Mouse (Mus musculus) G1E (cell line): Measurements from ENCODE around the gene Kidins220. TPM values are rescaled to one million over a fixed set of nuclear protein-coding genes. Genes with fewer than 3 reads are reported as not detected.

Experiments used
- ATAC-seq: 2 replicates; pipeline ENCODE4 v1.8.0; 2016; ENCODE audit warnings: mild to moderate bottlenecking; ENCODE audit not compliant: insufficient number of reproducible peaks, poor library complexity, low FRiP score, severe bottlenecking; ENCODE audit errors: extremely low read depth
- DNase-seq: peaks from one replicate; pipeline ENCODE4 v3.0.0; 2012; ENCODE audit warnings: low spot score
- H3K27me3 ChIP-seq: 2 replicates; pipeline ENCODE4 v1.6.1; 2012; ENCODE audit warnings: mild to moderate bottlenecking, low read length, inconsistent platforms; ENCODE audit not compliant: insufficient read depth
- H3K36me3 ChIP-seq: replicated peaks from 2 replicates; pipeline ENCODE3; 2012; ENCODE audit warnings: mild to moderate bottlenecking, inconsistent platforms
- H3K4me1 ChIP-seq: 2 replicates; pipeline ENCODE4 v1.6.1; 2012; ENCODE audit warnings: low read depth, low read length, inconsistent platforms, mixed read lengths; ENCODE audit not compliant: insufficient read depth
- H3K4me3 ChIP-seq: 2 replicates; pipeline ENCODE4 v1.5.1; 2012; ENCODE audit warnings: low read depth, mild to moderate bottlenecking, inconsistent platforms, low read length, moderate library complexity, mixed read lengths
- H3K9me3 ChIP-seq: replicated peaks from 2 replicates; pipeline ENCODE4 v1.6.1; 2012; ENCODE audit warnings: inconsistent platforms
- CTCF ChIP-seq: IDR thresholded peaks from 2 replicates; pipeline ENCODE4 v1.5.1; 2012; ENCODE audit warnings: low read depth, low read length, inconsistent platforms, mixed read lengths
- GATA1 ChIP-seq: IDR thresholded peaks from 2 replicates; pipeline ENCODE4 v1.6.1; 2012; ENCODE audit warnings: borderline replicate concordance, low read length, inconsistent platforms, mixed read lengths
- GATA2 ChIP-seq: IDR thresholded peaks from 2 replicates; pipeline ENCODE4 v1.6.1; 2012; ENCODE audit warnings: low read depth, low read length, inconsistent platforms, borderline replicate concordance
- POLR2AphosphoS5 ChIP-seq: IDR thresholded peaks from 2 replicates; pipeline ENCODE4 v1.6.1; 2012; ENCODE audit warnings: low read depth, low read length, inconsistent platforms; ENCODE audit not compliant: insufficient replicate concordance
- TAL1 ChIP-seq: conservative IDR thresholded peaks from 2 replicates; pipeline ENCODE4 v1.6.1; 2012; ENCODE audit warnings: low read depth, low read length, inconsistent platforms, mixed read lengths
- polyA plus RNA-seq: library from polyadenylated mRNA; stranded (reverse); fragments of >175 nt; gene quantifications from 2 replicates; pipeline ENCODE4 v1.2.3, GENCODE M21; 2012
- total RNA-seq, 2 experiments: library from RNA; stranded (forward) in 1 of 2; stranded (reverse) in 1 of 2; fragments of 200-1000 nt in 1 of 2; fragments of >200 nt in 1 of 2; fragmentation: Nextera tagmentation in 1 of 2; gene quantifications; 2 replicates each; pipeline ENCODE4 v1.2.3; 2014 to 2017

Kidins220 gene
- total and polyA plus RNA-seq, 3 experiments = 42.4 to 88.5 (median 79.5) TPM

- Histone ChIP-seq H3K27me3 (peaks cover 4% of the 10 kb centered on the region; the same call in 1 of the 2 replicates), H3K36me3 (peaks cover 37% of the 10 kb centered on the region), H3K9me3 (no peaks in the 10 kb centered on the region), H3K4me3 (no peak overlapping the region), H3K4me1 (peaks cover 28% of the 10 kb centered on the region)
- no peak for TF ChIP-seq GATA2
- TF ChIP-seq GATA1 = no peak
- TF ChIP-seq POLR2AphosphoS5 = no peak
- TF ChIP-seq CTCF = no peak
- TF ChIP-seq TAL1 = no peak
- DNase-seq = no peak
- ATAC-seq = no peak
These were observed 42.6 kb upstream of the Kidins220 start for GRCm38 (mm10) chr12:24932120-24932519.

- ATAC-seq = no peak
- H3K9me3 ChIP-seq = no peaks in the 10 kb centered on the region
- no peak for DNase-seq
- peaks cover 29% of the 10 kb centered on the region for H3K4me1 ChIP-seq
- TF ChIP-seq GATA1 = no peak
- no peak for TF ChIP-seq POLR2AphosphoS5
- no peak for TF ChIP-seq CTCF
- no peak for TF ChIP-seq GATA2
- no peak for TF ChIP-seq TAL1
- H3K27me3 ChIP-seq = peaks cover 4% of the 10 kb centered on the region; the same call in 1 of the 2 replicates
- H3K36me3 ChIP-seq = peaks cover 31% of the 10 kb centered on the region
- no peak overlapping the region for H3K4me3 ChIP-seq
These were observed 41.4 kb upstream of the Kidins220 start for GRCm38 (mm10) chr12:24933206-24933775.

GRCm38 (mm10) chr12:24933996-24934395 is 40.7 kb upstream of the Kidins220 start:
- Histone ChIP-seq H3K36me3 (peaks cover 25% of the 10 kb centered on the region), H3K4me1 (peaks cover 32% of the 10 kb centered on the region), H3K27me3 (peaks cover 2% of the 10 kb centered on the region; the same call in 1 of the 2 replicates), H3K4me3 (no peak overlapping the region), H3K9me3 (no peaks in the 10 kb centered on the region)
- ATAC-seq (no peak), DNase-seq (no peak)
- TF ChIP-seq CTCF = no peak
- TF ChIP-seq GATA2 = no peak
- TF ChIP-seq GATA1 = no peak
- TF ChIP-seq POLR2AphosphoS5 = no peak
- no peak for TF ChIP-seq TAL1

GRCm38 (mm10) chr12:24936281-24936680 is 38.4 kb upstream of the Kidins220 start:
- no peak for ATAC-seq
- Histone ChIP-seq H3K9me3 (no peaks in the 10 kb centered on the region), H3K27me3 (peaks cover 2% of the 10 kb centered on the region; the same call in 1 of the 2 replicates), H3K36me3 (peaks cover 44% of the 10 kb centered on the region), H3K4me1 (peaks cover 31% of the 10 kb centered on the region), H3K4me3 (no peak overlapping the region)
- TF ChIP-seq GATA1 = no peak
- TF ChIP-seq CTCF = no peak
- no peak for TF ChIP-seq GATA2
- TF ChIP-seq TAL1 = no peak
- no peak for TF ChIP-seq POLR2AphosphoS5
- no peak for DNase-seq

GRCm38 (mm10) chr12:24939372-24939771 is 35.4 kb upstream of the Kidins220 start:
- TF ChIP-seq GATA1 = no peak
- no peak for TF ChIP-seq TAL1
- no peak for TF ChIP-seq POLR2AphosphoS5
- TF ChIP-seq CTCF = no peak
- Histone ChIP-seq H3K4me3 (no peak overlapping the region), H3K36me3 (peaks cover 45% of the 10 kb centered on the region), H3K9me3 (no peaks in the 10 kb centered on the region), H3K4me1 (peaks cover 46% of the 10 kb centered on the region), H3K27me3 (peaks cover 2% of the 10 kb centered on the region; the same call in 1 of the 2 replicates)
- DNase-seq (no peak), ATAC-seq (no peak)

- Histone ChIP-seq H3K4me3 (no peak overlapping the region), H3K9me3 (no peaks in the 10 kb centered on the region), H3K4me1 (peaks cover 41% of the 10 kb centered on the region), H3K36me3 (peaks cover 56% of the 10 kb centered on the region), H3K27me3 (no peaks in the 10 kb centered on the region)
- no peak for ATAC-seq
- no peak for DNase-seq
- TF ChIP-seq GATA2 = no peak
- no peak for TF ChIP-seq TAL1
- TF ChIP-seq GATA1 = no peak
- no peak for TF ChIP-seq CTCF
- no peak for TF ChIP-seq POLR2AphosphoS5
These were observed 32.0 kb upstream of the Kidins220 start for GRCm38 (mm10) chr12:24942619-24943287.
